Mouse (Mus musculus): Measurements from ENCODE around the gene D430042O09Rik. TPM values are rescaled to one million over a fixed set of nuclear protein-coding genes. Genes with fewer than 3 reads are reported as not detected.

Gene D430042O09Rik
- 9.5 and 10.2 TPM in 2 replicates for polyA plus RNA-seq (2015; fragmentation: Nextera tagmentation; extraction: Ambion mirVana)

DNA sequence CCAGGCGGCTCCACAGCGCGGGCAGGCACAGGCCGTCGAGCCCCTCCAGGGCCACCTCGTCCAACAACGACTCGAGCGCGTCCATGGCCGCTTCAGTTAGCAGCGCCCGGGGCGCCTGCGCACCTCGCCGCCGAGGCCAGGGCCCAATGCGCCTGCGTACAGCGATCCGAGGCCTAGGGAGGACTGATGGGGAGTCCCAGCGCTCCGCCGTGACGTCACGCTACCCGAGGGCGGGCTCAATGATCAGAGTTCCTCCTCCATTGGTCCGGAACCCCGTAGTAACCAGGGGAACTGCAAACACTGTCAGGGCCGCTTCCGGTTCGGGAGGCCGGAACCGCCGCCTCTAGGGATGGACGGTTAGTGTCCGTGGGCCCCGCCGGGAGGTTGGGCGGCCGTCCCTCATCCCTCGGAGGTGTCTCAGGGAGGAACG, at the start of gene D430042O09Rik, which contains the start of gene Gtf3c1:
Gene D430042O09Rik (plus strand): TSS at position 296 of the 430 bp plus-strand sequence.
Gene Gtf3c1 (minus strand): TSS at position 188 of the 430 bp plus-strand sequence.
- Histone ChIP-seq H3K4me2 (ENCODE audit: low read length) (peak within 1 kb of the TSS; percentile 91), H3K36me3 (ENCODE audit: control insufficient read depth, insufficient read depth) (peaks cover 7% of the 10 kb centered on the region; the same call in 1 of the 2 replicates), H3K27ac (ENCODE audit: low read length) (peak within 1 kb of the TSS; percentile 88), H3K9ac (replicated peaks; ENCODE audit: low read depth, low read length) (peak within 1 kb of the TSS; percentile 89), H3K4me3 (replicated peaks; ENCODE audit: low read length) (peak within 1 kb of the TSS; percentile 98), H3K9me3 (ENCODE audit: control insufficient read depth, low read length) (no peaks in the 10 kb centered on the region), H3K4me1 (replicated peaks; ENCODE audit: control insufficient read depth, insufficient read depth, low read length) (peaks cover 39% of the 10 kb centered on the region), H3K27me3 (replicated peaks; ENCODE audit: control insufficient read depth, insufficient read depth, low read length) (no peaks in the 10 kb centered on the region)
- 0% methylated on average over 45 of the region's 45 CpGs for WGBS
- peak; percentile 99 for ATAC-seq

DNA sequence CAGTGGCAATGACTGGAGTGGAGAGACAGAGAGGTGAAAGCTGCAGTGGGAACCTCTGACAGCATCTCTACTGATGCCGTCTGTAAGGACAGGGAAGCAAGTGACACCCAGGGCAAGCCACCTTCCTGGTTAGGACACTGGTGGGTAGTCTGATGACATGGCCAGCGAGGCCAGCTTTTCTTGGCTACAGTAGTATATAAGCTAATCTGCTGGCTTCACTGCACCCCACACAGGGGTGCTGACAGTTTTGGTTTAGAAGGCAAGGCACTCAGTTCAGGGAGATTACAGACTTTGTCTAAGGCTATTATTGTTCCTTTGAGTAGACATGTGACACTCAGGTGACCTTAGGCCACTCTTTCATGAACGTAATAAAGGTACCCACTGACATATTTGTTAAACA, 44.0 kb upstream of the D430042O09Rik start:
- WGBS: 81% methylated on average over 3 of the region's 3 CpGs

DNA sequence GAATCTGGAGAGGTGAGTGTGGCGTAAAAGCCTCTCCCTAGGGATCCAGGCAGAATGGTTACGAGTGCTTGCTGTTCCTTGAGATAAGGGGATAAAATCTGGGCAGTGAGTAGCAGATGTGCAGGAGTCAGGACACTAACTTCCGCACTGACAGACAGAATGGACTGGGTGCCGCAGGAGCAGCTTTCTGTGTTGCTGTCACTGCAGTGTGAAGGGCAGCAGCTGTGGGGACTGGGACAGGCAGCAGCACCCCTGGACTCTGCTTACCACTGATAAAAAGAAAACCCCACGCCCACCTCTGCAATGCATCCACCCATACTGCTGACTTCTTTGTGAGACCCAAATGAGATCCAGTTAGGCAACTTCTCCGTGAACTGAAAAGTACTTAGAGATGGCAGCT, 36.8 kb upstream of the D430042O09Rik start:
- Histone ChIP-seq H3K4me2 (ENCODE audit: low read length) (no peak overlapping the region), H3K4me1 (replicated peaks; ENCODE audit: control insufficient read depth, insufficient read depth, low read length) (no peaks in the 10 kb centered on the region), H3K27me3 (replicated peaks; ENCODE audit: control insufficient read depth, insufficient read depth, low read length) (no peaks in the 10 kb centered on the region), H3K36me3 (ENCODE audit: control insufficient read depth, insufficient read depth) (peaks cover 74% of the 10 kb centered on the region), H3K9me3 (ENCODE audit: control insufficient read depth, low read length) (no peaks in the 10 kb centered on the region), H3K27ac (ENCODE audit: low read length) (no peak overlapping the region), H3K9ac (replicated peaks; ENCODE audit: low read depth, low read length) (no peak overlapping the region), H3K4me3 (replicated peaks; ENCODE audit: low read length) (no peak overlapping the region)
- WGBS: 90% methylated on average over 6 of the region's 6 CpGs
- ATAC-seq: no peak

More for the DNA sequence above, 44.0 kb upstream of the D430042O09Rik start:
- H3K4me3 ChIP-seq (replicated peaks; ENCODE audit: low read length): no peak overlapping the region
- H3K27ac ChIP-seq (ENCODE audit: low read length): no peak overlapping the region
- H3K4me1 ChIP-seq (replicated peaks; ENCODE audit: control insufficient read depth, insufficient read depth, low read length): no peaks in the 10 kb centered on the region
- H3K36me3 ChIP-seq (ENCODE audit: control insufficient read depth, insufficient read depth): peaks cover 65% of the 10 kb centered on the region
- no peaks in the 10 kb centered on the region for H3K27me3 ChIP-seq (replicated peaks; ENCODE audit: control insufficient read depth, insufficient read depth, low read length)
- H3K9me3 ChIP-seq (ENCODE audit: control insufficient read depth, low read length): no peaks in the 10 kb centered on the region
- no peak overlapping the region for H3K9ac ChIP-seq (replicated peaks; ENCODE audit: low read depth, low read length)
- ATAC-seq: no peak
- H3K4me2 ChIP-seq (ENCODE audit: low read length): no peak overlapping the region

DNA sequence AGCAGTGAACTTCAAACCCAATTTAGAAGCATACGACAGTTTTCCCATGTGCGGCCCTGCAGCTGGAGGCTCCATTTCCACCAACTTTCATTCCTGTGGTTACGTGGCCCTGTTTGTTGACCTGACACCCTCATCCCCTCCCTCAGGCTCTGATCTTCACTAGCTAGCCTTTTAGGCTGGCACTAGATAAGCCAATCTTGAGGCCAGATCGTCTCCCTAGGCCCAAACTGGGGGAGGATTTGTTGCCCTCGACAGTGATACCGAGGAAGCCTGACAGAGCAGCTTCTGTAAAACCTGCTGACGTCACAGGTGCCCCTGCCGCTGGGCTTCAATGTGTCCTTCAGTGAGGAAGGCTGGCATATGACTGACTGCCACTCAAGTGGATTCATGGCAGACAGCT, 36.3 kb upstream of the D430042O09Rik start:
- no peak for ATAC-seq
- H3K27ac ChIP-seq (ENCODE audit: low read length): no peak overlapping the region
- 96% methylated on average over 8 of the region's 8 CpGs for WGBS

DNA sequence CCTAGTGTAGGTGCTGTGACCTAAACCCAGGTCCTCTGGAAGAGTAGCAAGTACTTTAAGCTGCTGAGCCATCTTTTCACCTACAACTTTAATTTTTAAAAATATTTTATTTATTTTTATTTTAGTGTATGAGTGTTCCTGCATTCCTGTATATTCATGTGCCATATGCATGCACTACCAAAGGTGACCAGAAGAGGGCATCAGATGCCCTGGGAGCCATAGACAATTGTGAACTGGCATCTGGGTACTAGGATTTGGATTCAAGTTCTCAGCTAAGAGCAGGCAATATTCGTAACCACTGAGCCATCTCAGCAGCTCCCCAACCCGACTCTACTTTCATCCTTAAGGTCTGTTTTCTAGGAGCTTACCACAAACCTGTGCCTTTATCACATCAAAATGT, 32.8 kb upstream of the D430042O09Rik start:
- no peak for ATAC-seq

More for the DNA sequence above, 36.3 kb upstream of the D430042O09Rik start:
- Histone ChIP-seq H3K4me3 (replicated peaks; ENCODE audit: low read length) (no peak overlapping the region), H3K4me1 (replicated peaks; ENCODE audit: control insufficient read depth, insufficient read depth, low read length) (no peaks in the 10 kb centered on the region), H3K36me3 (ENCODE audit: control insufficient read depth, insufficient read depth) (peaks cover 73% of the 10 kb centered on the region), H3K27me3 (replicated peaks; ENCODE audit: control insufficient read depth, insufficient read depth, low read length) (no peaks in the 10 kb centered on the region), H3K4me2 (ENCODE audit: low read length) (no peak overlapping the region), H3K9me3 (ENCODE audit: control insufficient read depth, low read length) (no peaks in the 10 kb centered on the region), H3K9ac (replicated peaks; ENCODE audit: low read depth, low read length) (no peak overlapping the region)

DNA sequence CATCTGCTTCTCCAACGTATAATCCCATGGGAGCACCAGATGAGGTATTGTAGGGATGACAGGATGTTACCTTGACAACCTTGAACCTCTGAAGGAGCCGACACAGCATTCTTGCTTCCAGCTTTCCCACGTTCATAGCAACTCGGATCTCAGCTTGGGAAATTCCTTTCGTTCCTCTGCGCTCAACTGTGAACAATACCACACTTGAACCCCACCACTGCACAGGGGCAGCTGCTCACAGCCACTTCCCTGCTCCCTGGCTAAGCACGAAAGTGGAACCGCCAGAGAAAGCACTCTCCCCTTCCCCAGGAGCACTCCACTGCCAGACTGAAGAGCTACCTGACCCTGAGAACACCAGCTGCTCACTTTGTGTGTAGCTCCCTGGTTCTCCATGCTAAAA, 28.9 kb upstream of the D430042O09Rik start:
- Histone ChIP-seq H3K27ac (ENCODE audit: low read length) (no peak overlapping the region), H3K4me3 (replicated peaks; ENCODE audit: low read length) (no peak overlapping the region), H3K4me1 (replicated peaks; ENCODE audit: control insufficient read depth, insufficient read depth, low read length) (no peaks in the 10 kb centered on the region), H3K27me3 (replicated peaks; ENCODE audit: control insufficient read depth, insufficient read depth, low read length) (no peaks in the 10 kb centered on the region), H3K36me3 (ENCODE audit: control insufficient read depth, insufficient read depth) (peaks cover 45% of the 10 kb centered on the region), H3K4me2 (ENCODE audit: low read length) (no peak overlapping the region), H3K9ac (replicated peaks; ENCODE audit: low read depth, low read length) (no peak overlapping the region), H3K9me3 (ENCODE audit: control insufficient read depth, low read length) (no peaks in the 10 kb centered on the region)
- no peak for ATAC-seq
- WGBS: 75% methylated on average over 8 of the region's 8 CpGs

More for the DNA sequence above, 32.8 kb upstream of the D430042O09Rik start:
- peaks cover 62% of the 10 kb centered on the region for H3K36me3 ChIP-seq (ENCODE audit: control insufficient read depth, insufficient read depth)
- no peaks in the 10 kb centered on the region for H3K27me3 ChIP-seq (replicated peaks; ENCODE audit: control insufficient read depth, insufficient read depth, low read length)
- H3K4me3 ChIP-seq (replicated peaks; ENCODE audit: low read length): no peak overlapping the region
- H3K4me1 ChIP-seq (replicated peaks; ENCODE audit: control insufficient read depth, insufficient read depth, low read length): no peaks in the 10 kb centered on the region
- WGBS: 77% methylated on average over 2 of the region's 2 CpGs
- no peak overlapping the region for H3K27ac ChIP-seq (ENCODE audit: low read length)
- H3K4me2 ChIP-seq (ENCODE audit: low read length): no peak overlapping the region
- no peaks in the 10 kb centered on the region for H3K9me3 ChIP-seq (ENCODE audit: control insufficient read depth, low read length)
- no peak overlapping the region for H3K9ac ChIP-seq (replicated peaks; ENCODE audit: low read depth, low read length)

DNA sequence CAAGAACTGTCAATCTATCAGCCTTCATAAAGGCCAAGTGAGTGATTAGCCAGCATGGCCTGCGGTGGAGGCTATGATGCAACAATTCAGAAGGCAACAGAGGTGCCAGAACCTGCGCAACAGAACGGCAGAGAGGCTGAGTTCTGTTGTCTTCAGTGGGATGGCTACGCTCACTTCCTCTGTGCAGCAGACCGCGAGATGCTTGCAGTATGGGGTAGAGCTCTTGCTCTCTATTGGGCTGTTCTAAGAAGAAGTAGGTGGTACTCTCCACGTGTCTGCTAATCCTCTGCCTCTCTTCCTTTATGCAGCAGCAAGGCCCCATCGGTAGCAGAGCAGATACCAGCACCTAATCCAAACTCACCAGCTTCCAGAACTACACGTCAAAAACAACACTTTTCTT, 27.8 kb upstream of the D430042O09Rik start:
- H3K27ac ChIP-seq (ENCODE audit: low read length): no peak overlapping the region
- no peak overlapping the region for H3K4me2 ChIP-seq (ENCODE audit: low read length)
- H3K9ac ChIP-seq (replicated peaks; ENCODE audit: low read depth, low read length): no peak overlapping the region
- H3K27me3 ChIP-seq (replicated peaks; ENCODE audit: control insufficient read depth, insufficient read depth, low read length): no peaks in the 10 kb centered on the region
- no peaks in the 10 kb centered on the region for H3K9me3 ChIP-seq (ENCODE audit: control insufficient read depth, low read length)
- peaks cover 40% of the 10 kb centered on the region for H3K36me3 ChIP-seq (ENCODE audit: control insufficient read depth, insufficient read depth)
- WGBS: 72% methylated on average over 9 of the region's 9 CpGs
- H3K4me3 ChIP-seq (replicated peaks; ENCODE audit: low read length): no peak overlapping the region
- H3K4me1 ChIP-seq (replicated peaks; ENCODE audit: control insufficient read depth, insufficient read depth, low read length): no peaks in the 10 kb centered on the region
- no peak for ATAC-seq

DNA sequence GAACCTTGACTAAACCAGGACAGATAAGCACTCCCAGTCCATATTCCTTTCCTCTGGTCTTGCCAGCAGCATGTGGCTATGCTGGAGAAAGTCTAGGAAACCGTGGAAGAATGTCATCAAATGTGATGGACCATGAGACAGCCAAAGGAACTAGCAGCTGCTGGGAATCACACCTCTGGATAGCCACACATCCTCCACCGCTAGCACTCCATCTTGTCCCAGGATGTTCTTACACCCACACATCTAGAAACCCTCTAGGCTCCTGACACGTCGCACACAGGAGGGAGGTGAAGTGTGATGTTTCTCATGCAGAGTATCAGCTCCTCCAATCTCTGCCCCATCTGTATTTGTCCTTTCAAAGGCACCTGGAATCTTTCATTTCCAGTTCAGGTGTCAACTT, 17.2 kb upstream of the D430042O09Rik start:
- no peaks in the 10 kb centered on the region for H3K27me3 ChIP-seq (replicated peaks; ENCODE audit: control insufficient read depth, insufficient read depth, low read length)
- WGBS: 91% methylated on average over 4 of the region's 4 CpGs
- no peaks in the 10 kb centered on the region for H3K9me3 ChIP-seq (ENCODE audit: control insufficient read depth, low read length)
- no peak overlapping the region for H3K27ac ChIP-seq (ENCODE audit: low read length)
- H3K4me1 ChIP-seq (replicated peaks; ENCODE audit: control insufficient read depth, insufficient read depth, low read length): peaks cover 4% of the 10 kb centered on the region; the same call in 1 of the 2 replicates
- H3K4me2 ChIP-seq (ENCODE audit: low read length): no peak overlapping the region
- H3K4me3 ChIP-seq (replicated peaks; ENCODE audit: low read length): no peak overlapping the region
- H3K36me3 ChIP-seq (ENCODE audit: control insufficient read depth, insufficient read depth): peaks cover 50% of the 10 kb centered on the region
- no peak for ATAC-seq
- no peak overlapping the region for H3K9ac ChIP-seq (replicated peaks; ENCODE audit: low read depth, low read length)

DNA sequence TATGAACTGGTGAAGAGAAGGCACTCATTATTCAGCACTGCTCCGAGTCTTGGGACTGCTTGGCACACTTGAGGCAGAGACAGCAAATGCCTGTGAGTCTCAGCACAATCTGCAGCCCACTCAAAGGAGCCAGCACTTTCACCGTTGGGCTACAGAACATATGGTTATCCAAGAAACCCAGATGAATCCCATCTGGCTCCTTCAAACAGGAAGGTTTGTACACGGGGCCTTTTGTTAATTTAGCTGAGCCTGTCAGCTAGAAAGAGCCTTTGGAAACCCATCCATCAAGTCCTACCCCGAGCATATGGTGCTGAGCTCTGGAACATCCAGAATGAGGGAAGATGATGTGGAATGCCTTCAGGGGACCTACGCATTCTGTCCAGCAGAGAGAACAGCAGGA, 13.6 kb upstream of the D430042O09Rik start:
- Histone ChIP-seq H3K9me3 (ENCODE audit: control insufficient read depth, low read length) (peaks cover 2% of the 10 kb centered on the region; the same call in 1 of the 2 replicates), H3K27me3 (replicated peaks; ENCODE audit: control insufficient read depth, insufficient read depth, low read length) (no peaks in the 10 kb centered on the region), H3K27ac (ENCODE audit: low read length) (no peak overlapping the region; the same call in 1 of the 2 replicates), H3K36me3 (ENCODE audit: control insufficient read depth, insufficient read depth) (peaks cover 72% of the 10 kb centered on the region), H3K9ac (replicated peaks; ENCODE audit: low read depth, low read length) (no peak overlapping the region), H3K4me1 (replicated peaks; ENCODE audit: control insufficient read depth, insufficient read depth, low read length) (peaks cover 4% of the 10 kb centered on the region; the same call in 1 of the 2 replicates), H3K4me2 (ENCODE audit: low read length) (no peak overlapping the region), H3K4me3 (replicated peaks; ENCODE audit: low read length) (no peak overlapping the region)
- WGBS: 62% methylated on average over 5 of the region's 5 CpGs
- ATAC-seq: peak; percentile 73

DNA sequence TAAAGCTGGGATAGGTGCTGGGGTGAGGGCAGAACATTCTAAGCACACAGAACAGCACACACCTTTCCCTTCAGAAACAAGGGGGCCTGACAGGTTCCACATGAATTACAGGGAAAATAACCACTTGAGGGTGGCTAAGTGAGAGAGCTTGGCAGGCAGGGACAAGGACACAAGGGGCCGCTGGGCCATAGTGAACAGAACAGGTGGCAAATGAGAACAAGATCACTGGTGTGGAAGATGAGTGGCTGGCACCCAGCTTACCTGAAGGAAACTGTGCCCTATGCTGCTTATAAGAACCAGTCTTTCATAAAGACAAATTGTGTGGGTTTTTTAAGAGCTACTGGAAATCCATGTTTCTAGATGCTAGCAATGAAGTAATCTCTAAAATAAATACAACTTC, 4.9 kb upstream of the D430042O09Rik start:
- H3K9ac ChIP-seq (replicated peaks; ENCODE audit: low read depth, low read length): no peak overlapping the region
- WGBS: 95% methylated on average over 1 of the region's 1 CpGs
- peaks cover 2% of the 10 kb centered on the region; the same call in 1 of the 2 replicates for H3K9me3 ChIP-seq (ENCODE audit: control insufficient read depth, low read length)
- peaks cover 25% of the 10 kb centered on the region for H3K4me1 ChIP-seq (replicated peaks; ENCODE audit: control insufficient read depth, insufficient read depth, low read length)
- H3K36me3 ChIP-seq (ENCODE audit: control insufficient read depth, insufficient read depth): peaks cover 44% of the 10 kb centered on the region
- H3K4me3 ChIP-seq (replicated peaks; ENCODE audit: low read length): no peak overlapping the region
- no peak for ATAC-seq
- H3K27ac ChIP-seq (ENCODE audit: low read length): no peak overlapping the region
- H3K4me2 ChIP-seq (ENCODE audit: low read length): no peak overlapping the region
- H3K27me3 ChIP-seq (replicated peaks; ENCODE audit: control insufficient read depth, insufficient read depth, low read length): no peaks in the 10 kb centered on the region

Data from forebrain, embryonic 16.5 days (tissue).